Mouse (Mus musculus): ENCODE results near the gene Bcam. TPM values are rescaled to one million over a fixed set of nuclear protein-coding genes. Genes with fewer than 3 reads are reported as not detected.

Gene Bcam
- total and polyA plus RNA-seq, 3 experiments, result 2.6 to 8.1 TPM; not detected in 1

DNA sequence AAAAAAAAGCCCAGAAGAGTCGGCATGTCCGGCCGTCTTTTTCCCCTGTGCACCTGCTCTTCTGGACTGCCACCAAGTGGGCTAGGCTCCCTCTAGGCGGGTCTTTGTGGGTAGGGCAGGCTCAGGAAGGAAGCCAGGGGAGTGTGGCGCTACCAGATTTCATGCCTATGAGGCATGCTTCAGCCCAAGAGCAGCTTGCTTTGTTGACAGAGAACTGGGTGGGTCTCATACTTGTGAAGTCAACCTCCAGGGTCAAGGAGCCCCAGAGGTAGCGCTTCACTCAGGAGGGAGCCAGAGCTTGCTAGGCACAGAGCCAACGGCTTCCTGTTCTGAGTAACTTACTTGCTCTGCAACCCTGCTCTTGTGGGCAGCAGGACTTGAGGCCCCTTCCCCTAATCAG lies 17.2 kb downstream of the Bcam start:
- DNase-seq (ENCODE audit: low read depth, low spot score), result peak; percentile 62
- Histone ChIP-seq H3K27ac (ENCODE audit: control insufficient read depth, low read depth, low read length) (no peak overlapping the region), H3K4me3 (ENCODE audit: control insufficient read depth in 1 of 2, insufficient read depth in 1 of 2, low read depth in 2 of 2, low read length in 2 of 2) (no peak overlapping the region), H3K36me3 (ENCODE audit: control insufficient read depth in 1 of 2, insufficient read depth in 2 of 2, low read length in 2 of 2) (peaks cover 0 to 11% of the 10 kb centered on the region in 2 experiments; a peak in 2 of 4 replicates), H3K9ac (ENCODE audit: control insufficient read depth, low read depth, low read length, poor library complexity, severe bottlenecking) (no peak overlapping the region), H3K9me3 (replicated peaks; ENCODE audit: insufficient read depth, low read length) (no peaks in the 10 kb centered on the region), H3K4me1 (ENCODE audit: control insufficient read depth in 1 of 2, insufficient read depth in 2 of 2, low read length in 2 of 2) (peaks cover 9 to 23% of the 10 kb centered on the region in 2 experiments; a peak in 3 of 4 replicates), H3K79me2 (ENCODE audit: control insufficient read depth, insufficient read depth, low read length, poor library complexity) (no peaks in the 10 kb centered on the region), H3K27me3 (ENCODE audit: control insufficient read depth in 1 of 2, insufficient read depth in 2 of 2, low read length in 2 of 2) (no peaks in the 10 kb centered on the region)
- TF ChIP-seq CHD2 (IDR thresholded peaks at IDR 0.05; ENCODE audit: low read length) (no peak), MXI1 (IDR thresholded peaks at IDR 0.05; ENCODE audit: low read depth, low read length) (0 out of 2 replicates have a peak, but pooled peaks have one; percentile 21)

DNA sequence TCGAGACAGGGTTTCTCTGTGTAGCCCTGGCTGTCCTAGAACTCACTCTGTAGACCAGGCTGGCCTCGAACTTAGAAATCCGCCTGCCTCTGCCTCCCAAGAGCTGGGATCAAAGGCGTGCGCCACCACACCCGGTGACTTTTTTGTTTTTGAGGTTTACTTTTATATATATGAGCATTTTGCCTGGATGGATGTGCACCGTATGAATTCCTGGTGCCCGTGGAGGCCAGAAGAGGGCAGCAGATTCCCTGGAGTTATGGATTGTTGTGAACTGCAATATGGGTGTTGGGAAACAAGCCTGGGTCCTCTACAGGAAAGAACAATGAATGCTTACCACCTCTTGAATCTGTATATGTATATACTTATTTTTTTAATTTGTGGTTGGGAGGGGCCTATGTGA lies 18.2 kb downstream of the Bcam start:
- no peaks in the 10 kb centered on the region for H3K27me3 ChIP-seq (ENCODE audit: control insufficient read depth in 1 of 2, insufficient read depth in 2 of 2, low read length in 2 of 2)
- no peak overlapping the region for H3K27ac ChIP-seq (ENCODE audit: control insufficient read depth, low read depth, low read length)
- no peaks in the 10 kb centered on the region for H3K9me3 ChIP-seq (replicated peaks; ENCODE audit: insufficient read depth, low read length)
- no peak overlapping the region for H3K9ac ChIP-seq (ENCODE audit: control insufficient read depth, low read depth, low read length, poor library complexity, severe bottlenecking)
- H3K79me2 ChIP-seq (ENCODE audit: control insufficient read depth, insufficient read depth, low read length, poor library complexity), result no peaks in the 10 kb centered on the region
- no peak overlapping the region for H3K4me3 ChIP-seq (ENCODE audit: control insufficient read depth in 1 of 2, insufficient read depth in 1 of 2, low read depth in 2 of 2, low read length in 2 of 2)
- H3K4me1 ChIP-seq (ENCODE audit: control insufficient read depth in 1 of 2, insufficient read depth in 2 of 2, low read length in 2 of 2), result peaks cover 13 to 30% of the 10 kb centered on the region in 2 experiments; a peak in 3 of 4 replicates
- H3K36me3 ChIP-seq (ENCODE audit: control insufficient read depth in 1 of 2, insufficient read depth in 2 of 2, low read length in 2 of 2), result peaks cover 0 to 15% of the 10 kb centered on the region in 2 experiments; a peak in 2 of 4 replicates
- peak; percentile 37 for DNase-seq (ENCODE audit: low read depth, low spot score)
- TF ChIP-seq RAD21 (IDR thresholded peaks at IDR 0.05; ENCODE audit: low read depth, low read length), result peak; percentile 13
- no peak for TF ChIP-seq GABPA (IDR thresholded peaks at IDR 0.05; ENCODE audit: low read depth, low read length)
- peak in 2 of 3 experiments; percentile 39 to 40; a peak in 4 of 6 replicates for TF ChIP-seq CTCF (IDR thresholded peaks at IDR 0.05 in 2 of 3, conservative IDR thresholded peaks at IDR 0.05 in 1 of 3; ENCODE audit: control insufficient read depth in 1 of 3, insufficient read depth in 1 of 3, low read depth in 2 of 3, low read length in 3 of 3, poor library complexity in 1 of 3, severe bottlenecking in 1 of 3)
- no peak for TF ChIP-seq NRF1 (IDR thresholded peaks at IDR 0.05; ENCODE audit: insufficient read depth, low read depth, low read length, poor library complexity, severe bottlenecking)
- TF ChIP-seq MYB (IDR thresholded peaks at IDR 0.05; ENCODE audit: low read depth, low read length), result no peak

DNA sequence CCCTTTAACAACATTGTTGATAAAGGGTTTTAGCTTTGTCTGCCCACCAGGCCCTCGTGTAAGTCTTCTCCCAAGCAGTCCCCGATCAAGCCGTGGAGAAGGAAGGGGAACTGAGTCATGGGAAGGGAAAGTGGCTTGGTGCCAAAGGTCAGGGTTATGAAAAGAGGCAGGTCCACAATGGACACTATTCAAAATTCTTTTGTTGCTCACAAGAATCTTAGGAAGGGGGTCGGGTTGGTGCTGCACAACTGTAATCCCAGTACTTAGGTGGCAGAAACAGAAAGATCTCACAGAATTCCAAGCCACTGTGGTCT lies 19.8 kb downstream of the Bcam start:
- Histone ChIP-seq H3K36me3 (ENCODE audit: control insufficient read depth in 1 of 2, insufficient read depth in 2 of 2, low read length in 2 of 2) (peaks cover 0 to 23% of the 10 kb centered on the region in 2 experiments; a peak in 2 of 4 replicates), H3K4me1 (ENCODE audit: control insufficient read depth in 1 of 2, insufficient read depth in 2 of 2, low read length in 2 of 2) (peaks cover 17 to 38% of the 10 kb centered on the region in 2 experiments), H3K9ac (ENCODE audit: control insufficient read depth, low read depth, low read length, poor library complexity, severe bottlenecking) (no peak overlapping the region), H3K79me2 (ENCODE audit: control insufficient read depth, insufficient read depth, low read length, poor library complexity) (no peaks in the 10 kb centered on the region), H3K4me3 (ENCODE audit: control insufficient read depth in 1 of 2, insufficient read depth in 1 of 2, low read depth in 2 of 2, low read length in 2 of 2) (0 out of 4 replicates have a peak overlapping the region, but pooled peaks of 1 of the 2 experiments have one; percentile 13), H3K9me3 (replicated peaks; ENCODE audit: insufficient read depth, low read length) (no peaks in the 10 kb centered on the region), H3K27me3 (ENCODE audit: control insufficient read depth in 1 of 2, insufficient read depth in 2 of 2, low read length in 2 of 2) (no peaks in the 10 kb centered on the region), H3K27ac (ENCODE audit: control insufficient read depth, low read depth, low read length) (no peak overlapping the region)
- TF ChIP-seq ZC3H11A (IDR thresholded peaks at IDR 0.05; ENCODE audit: low read depth, low read length) (no peak), ZNF384 (IDR thresholded peaks at IDR 0.05; ENCODE audit: low read depth, low read length) (no peak)
- no peak for DNase-seq (ENCODE audit: low read depth, low spot score)
